Mouse (Mus musculus) left cerebral cortex, adult 8-10 months (tissue): ENCODE results near the gene Zfp37. TPM values are rescaled to one million over a fixed set of nuclear protein-coding genes. Genes with fewer than 3 reads are reported as not detected.
A peak's percentile ranks its signal among the peaks of the same experiment; 100 is the strongest.
"Not testable (repeated sequence)": the region's sequence is repeated elsewhere in the genome, so short reads cannot be mapped to it uniquely, and the experiment has no call there.

ENCODE experiments used
- DNase-seq, 2 experiments: peaks; one replicate each; pipeline ENCODE4 v3.0.0; 2022; ENCODE audit warnings: low spot score in 2 of 2
- total RNA-seq, 4 experiments: library from RNA; stranded (reverse); gene quantifications; 2 replicates each; pipeline ENCODE4 v1.2.4; 2022

Gene Zfp37
- total RNA-seq, 4 experiments from 2014 or later = 20.7 to 27.1 (median 25.0) TPM

DNA sequence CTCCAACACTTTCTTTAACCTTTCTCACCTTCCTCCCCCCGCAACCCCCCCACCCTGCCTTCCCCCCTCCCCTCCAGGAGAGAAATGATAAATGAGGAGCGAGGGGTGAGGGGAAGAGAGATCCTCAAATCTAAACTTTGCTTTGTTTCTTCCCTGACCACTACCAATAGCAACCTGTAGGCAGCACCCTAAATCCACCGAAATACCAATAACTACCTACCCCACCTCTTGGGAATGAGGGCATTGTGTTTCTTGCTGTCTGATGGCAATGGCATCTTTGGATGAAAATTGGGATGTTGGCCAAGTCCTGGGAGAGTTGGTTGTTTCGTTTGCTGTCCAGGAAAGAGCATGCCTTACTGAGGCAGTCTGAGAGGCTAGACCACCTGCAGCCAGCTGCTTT, 20.8 kb downstream of the Zfp37 start:
- no peak for DNase-seq

DNA sequence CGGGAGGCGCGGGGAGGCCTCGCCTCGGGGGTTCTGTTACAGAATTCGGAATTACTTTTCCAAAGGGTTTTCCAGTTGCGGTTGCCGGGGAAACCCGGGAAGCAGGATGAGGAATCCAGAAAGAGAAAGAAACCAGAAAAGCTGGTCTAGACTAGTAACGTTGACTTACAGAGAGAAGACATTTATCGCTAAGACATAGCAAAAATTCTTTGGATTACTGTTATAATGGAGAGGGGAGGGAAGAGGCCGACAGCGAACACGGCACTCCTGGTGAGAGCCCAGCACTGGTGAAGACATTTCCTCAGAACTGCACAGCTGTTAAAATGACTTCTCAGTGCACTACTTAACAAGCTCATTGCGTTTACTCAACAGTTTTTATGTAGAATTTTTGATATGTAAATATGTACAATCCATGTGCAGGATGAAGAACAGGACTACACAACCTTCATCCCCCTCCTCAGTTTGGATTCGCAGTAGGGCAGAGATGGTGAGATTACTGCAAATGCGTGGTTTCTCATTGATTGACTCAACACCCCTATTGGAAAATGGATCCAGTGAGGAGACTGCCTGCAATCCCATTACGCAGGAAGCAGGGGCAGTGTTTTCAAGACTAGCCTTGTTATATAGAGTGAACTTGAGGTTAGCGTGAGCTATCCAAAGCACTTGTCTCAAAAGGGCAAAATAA, 22.0 kb downstream of the Zfp37 start:
- peak in 1 of 2 experiments; percentile 22 for DNase-seq

DNA sequence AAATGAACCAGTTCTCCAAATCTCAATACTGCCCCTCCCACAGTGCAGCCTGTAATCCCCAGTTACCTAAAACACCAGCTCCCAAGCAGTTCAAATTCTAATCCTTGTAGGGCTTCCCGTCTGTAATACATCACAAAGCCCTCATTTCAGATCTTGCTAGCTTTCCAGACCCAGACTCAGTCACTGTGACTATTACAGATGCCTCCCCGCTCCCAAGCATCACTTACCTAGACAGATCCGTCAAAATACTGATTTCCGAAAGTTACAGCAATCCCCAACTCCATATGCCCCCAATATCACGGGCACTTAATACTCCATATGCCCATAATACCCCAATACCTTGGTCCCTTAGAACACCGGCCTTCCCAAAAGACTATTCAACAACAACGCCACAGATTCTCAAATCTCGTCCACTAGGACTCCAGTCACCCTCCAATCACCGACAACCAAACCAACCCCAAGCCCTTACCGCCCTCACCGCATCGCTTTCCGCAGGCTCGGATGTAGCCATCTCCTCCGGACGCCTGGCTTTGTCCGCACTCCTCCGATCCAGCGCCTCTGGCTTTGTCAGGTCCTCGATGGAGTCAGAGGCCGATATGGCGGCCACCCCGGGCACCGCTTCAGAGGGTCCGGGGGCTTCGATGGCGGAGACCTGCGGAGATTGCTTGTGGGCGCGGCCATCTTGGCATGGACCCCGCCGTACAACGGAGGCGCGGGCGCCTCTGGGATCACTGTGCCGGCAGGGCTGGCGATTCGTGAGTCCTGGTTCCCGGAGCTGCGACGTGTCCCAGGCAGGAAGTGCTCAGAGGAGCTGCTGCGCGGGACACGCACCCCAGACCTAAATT, 22.8 kb downstream of the Zfp37 start:
- DNase-seq = peak; percentile 85 to 91

DNA sequence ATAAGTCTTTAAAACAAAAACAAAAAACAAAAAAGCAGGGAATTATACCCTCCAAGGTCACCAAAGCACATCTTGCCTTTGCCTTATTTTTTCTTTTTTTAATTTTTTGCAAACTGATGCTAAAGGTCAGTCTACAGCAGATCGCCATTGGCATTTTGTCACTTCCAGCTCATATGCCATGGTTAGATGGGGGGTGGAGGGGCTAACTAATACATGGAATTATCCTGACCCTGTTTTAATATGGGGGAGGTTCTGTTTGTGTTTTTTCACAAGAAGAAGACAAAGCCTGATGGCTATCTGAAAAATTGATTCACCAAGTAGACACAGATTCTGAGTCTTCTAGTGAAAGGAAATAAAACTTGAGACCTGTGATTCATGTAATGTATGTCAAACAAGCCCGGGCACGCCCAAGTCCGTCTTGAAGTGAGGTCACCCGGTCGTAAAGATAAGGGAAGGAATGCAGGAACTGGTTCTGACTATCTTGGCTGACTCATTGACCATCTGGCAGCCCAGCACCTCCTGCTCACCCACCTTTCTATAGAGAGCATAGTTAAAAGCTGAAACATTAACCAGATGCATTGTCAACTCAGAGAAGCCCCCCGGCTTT, 30.8 kb downstream of the Zfp37 start:
- no peak for DNase-seq

DNA sequence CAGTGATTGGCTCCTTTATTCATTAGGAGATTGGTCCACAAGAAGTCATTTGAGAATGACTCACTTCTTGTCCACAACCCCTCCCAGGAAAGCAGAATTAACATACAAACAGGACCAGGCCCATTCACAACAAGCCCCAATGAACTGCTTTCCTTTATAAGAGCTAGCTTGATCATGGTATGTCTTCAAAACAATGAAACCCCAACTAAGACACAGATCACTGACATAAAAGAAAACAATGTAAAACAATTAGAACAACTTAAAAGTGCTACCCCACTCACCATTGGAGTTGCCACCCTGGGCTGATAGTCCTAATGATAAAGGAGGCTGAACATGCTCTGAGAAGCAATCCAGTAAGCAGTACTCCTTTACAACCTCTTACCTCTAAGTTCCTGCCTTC, 42.1 kb downstream of the Zfp37 start:
- DNase-seq = no peak

DNA sequence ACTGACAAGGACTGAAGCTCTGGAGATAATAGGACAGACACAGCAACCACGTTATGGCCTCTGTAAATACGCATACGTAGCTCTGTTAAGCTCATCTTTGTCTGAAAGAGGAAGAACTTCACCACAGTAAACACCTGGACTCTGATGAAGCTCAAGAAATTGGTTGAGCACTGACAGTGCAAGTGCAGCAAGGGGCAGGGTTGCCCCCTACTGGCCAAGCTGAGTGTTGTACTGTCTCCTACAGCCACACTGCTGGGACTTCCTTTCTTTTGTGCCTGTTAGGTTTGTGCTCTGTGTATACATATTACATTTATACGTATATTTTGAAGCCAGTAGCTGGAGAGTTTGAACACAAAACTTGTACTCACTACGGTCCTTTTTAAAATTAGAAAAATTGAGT, 53.6 kb downstream of the Zfp37 start:
- DNase-seq = no peak

DNA sequence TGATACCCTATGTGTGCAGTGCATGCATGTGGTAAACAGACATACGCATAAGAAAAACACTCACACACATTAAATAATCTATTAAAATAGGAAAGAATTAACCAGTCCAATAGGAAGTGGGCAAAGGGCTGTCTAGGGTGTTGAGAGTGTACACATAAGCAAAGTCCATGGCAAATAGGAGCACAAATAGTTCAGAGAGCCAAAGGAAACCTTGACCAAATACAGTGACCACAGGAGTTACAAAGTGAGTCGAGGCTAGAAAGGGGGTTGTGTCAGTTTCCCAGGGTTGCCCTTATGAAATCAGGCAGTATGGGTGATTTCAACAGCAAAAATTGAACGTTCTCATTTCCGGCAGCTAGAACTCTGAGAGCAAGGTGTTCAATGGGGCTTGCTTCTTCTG, 56.4 kb downstream of the Zfp37 start:
- no peak for DNase-seq

DNA sequence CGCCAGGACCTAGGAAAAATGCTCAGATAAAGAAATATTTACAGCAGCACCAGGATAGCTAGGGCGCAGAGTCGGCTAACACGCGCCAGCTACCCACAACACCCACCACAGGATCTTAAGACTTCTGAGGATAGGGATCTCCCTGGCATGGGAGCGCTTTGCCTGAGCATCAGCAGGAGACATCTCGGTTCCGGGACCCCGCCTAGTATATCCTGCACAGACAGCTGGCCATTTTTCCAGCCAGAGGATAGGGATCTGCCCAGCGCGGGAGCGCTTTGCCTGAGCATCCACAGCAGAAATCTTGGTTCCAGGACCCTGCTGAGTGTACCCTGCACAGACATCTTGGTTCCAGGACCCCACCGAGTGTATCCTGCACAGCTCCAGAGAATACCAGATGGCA, 63.2 kb downstream of the Zfp37 start:
- DNase-seq = not testable (repeated sequence)

DNA sequence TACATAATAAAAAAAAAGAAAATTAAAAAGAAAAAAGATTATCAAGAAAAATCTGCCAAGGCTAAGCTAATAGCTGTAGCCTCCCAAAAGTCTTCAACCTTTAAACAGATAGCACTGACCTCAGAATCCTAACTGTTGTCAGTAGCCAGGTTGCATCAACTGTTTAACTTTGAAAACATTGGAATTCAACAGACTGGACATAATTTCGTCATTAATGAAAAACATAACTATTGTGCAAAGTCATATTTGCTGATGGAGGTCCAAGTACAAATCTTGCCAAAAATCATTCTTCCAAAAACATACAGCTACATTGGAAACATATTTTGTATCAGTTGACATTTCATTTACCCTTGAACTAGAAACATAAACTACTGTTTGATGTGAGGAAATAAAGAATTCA, 72.4 kb downstream of the Zfp37 start:
- no peak for DNase-seq

DNA sequence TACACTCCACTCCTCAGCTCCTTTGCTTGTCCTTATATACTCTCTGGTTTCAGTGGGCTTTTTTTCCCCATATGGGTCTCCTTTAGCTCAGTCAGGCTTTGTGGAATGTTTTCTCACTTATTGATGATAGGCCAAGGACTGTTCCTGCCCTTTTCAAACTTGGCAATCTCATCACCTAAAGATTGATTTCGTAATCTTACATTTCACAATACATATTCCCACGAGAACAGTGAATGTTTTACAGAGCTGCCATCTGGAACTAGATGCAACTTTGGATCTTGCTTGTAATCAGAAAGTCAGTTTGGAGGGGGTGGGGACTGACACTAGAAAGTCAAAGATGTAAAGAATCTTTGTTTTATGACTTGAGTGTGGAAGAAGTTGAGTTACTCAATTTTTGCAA, 80.0 kb downstream of the Zfp37 start, which contains the start of gene Mup21:
TSS of gene Mup21 (minus strand) at position 53 of the 400 bp plus-strand sequence.
- no peak for DNase-seq

Other genes starting within 250 kb of the Zfp37 start
- not detected for gene Mup20, start 176.9 kb downstream of the Zfp37 start, total RNA-seq
- gene Mup3, start 143.7 kb downstream of the Zfp37 start, total RNA-seq = not detected
- gene Mup21, start 80.2 kb downstream of the Zfp37 start, total RNA-seq = not detected
- 10 to 100 TPM in 1 of 4 experiments, 1 to 10 TPM in 3; 7.9 to 11.2 (median 9.4) TPM for gene Slc31a2, start 31.5 kb upstream of the Zfp37 start, total RNA-seq
- 10 to 100 TPM; 34.7 to 40.4 (median 38.3) TPM for gene Fkbp15, start 129.5 kb upstream of the Zfp37 start, total RNA-seq
- 10 to 100 TPM; 12.1 to 13.9 (median 13.0) TPM for gene Slc31a1, start 129.7 kb upstream of the Zfp37 start, total RNA-seq
- gene Cdc26, start 177.6 kb upstream of the Zfp37 start, total RNA-seq = 10 to 100 TPM; 47.8 to 58.0 (median 54.3) TPM
- gene Prpf4, start 177.8 kb upstream of the Zfp37 start, total RNA-seq = 10 to 100 TPM; 11.4 to 13.8 (median 12.6) TPM
- not detected for gene Rnf183, start 204.2 kb upstream of the Zfp37 start, total RNA-seq
- gene Wdr31, start 239.8 kb upstream of the Zfp37 start, total RNA-seq = 10 to 100 TPM in 2 of 4 experiments, 1 to 10 TPM in 2; 9.1 to 11.4 (median 10.6) TPM
- gene Bspry, start 249.0 kb upstream of the Zfp37 start, total RNA-seq = under 1 TPM in 3 of 4 experiments, not detected in 1; 0.32 to 0.61 (median 0.41) TPM